Mouse (Mus musculus): ENCODE measurements around the gene Gm28778.

DNA sequence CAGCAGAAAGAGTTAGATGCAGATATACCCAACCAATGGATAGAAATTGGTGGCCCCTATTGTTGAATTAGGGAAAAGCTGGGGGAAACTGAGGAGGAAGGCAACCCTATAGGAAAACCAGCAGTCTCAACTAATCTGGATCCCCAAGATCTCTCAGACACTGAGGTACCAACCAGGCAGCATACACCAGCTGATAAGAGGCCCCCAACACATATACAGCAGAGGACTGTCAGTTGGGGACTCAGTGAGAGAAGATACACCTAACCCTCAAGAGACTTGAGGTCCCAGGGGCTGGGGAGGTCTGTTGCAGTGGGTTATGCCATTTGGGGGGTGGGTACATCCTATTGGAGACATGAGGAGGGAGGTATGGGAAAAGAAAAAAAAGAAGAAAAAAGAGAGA lies 38.6 kb downstream of the Gm28778 start:
- TF ChIP-seq CTCF (conservative IDR thresholded peaks at IDR 0.05 in 1 of 2, IDR thresholded peaks at IDR 0.05 in 1 of 2; ENCODE audit: low read depth in 2 of 2, low read length in 2 of 2), result no peak
- TF ChIP-seq POLR2A (IDR thresholded peaks at IDR 0.05; ENCODE audit: low read depth, low read length), result no peak
- TF ChIP-seq MYC (IDR thresholded peaks at IDR 0.05; ENCODE audit: low read depth, low read length), result no peak
- TF ChIP-seq POLR2AphosphoS2 (IDR thresholded peaks at IDR 0.05; ENCODE audit: low read depth, low read length), result no peak
- no peak for TF ChIP-seq MEF2A (IDR thresholded peaks at IDR 0.05; ENCODE audit: borderline replicate concordance, low read depth, low read length)
- no peak for TF ChIP-seq ZNF384 (IDR thresholded peaks at IDR 0.05; ENCODE audit: low read depth, low read length)
